Mouse (Mus musculus) bone marrow, adult 2 months (tissue): ENCODE measurements around the gene Prkn. TPM values are rescaled to one million over a fixed set of nuclear protein-coding genes. Genes with fewer than 3 reads are reported as not detected.
"Not testable (repeated sequence)": the region's sequence is repeated elsewhere in the genome, so short reads cannot be mapped to it uniquely, and the experiment has no call there.

Experiments
- H3K27ac ChIP-seq: fragments of 200-500 bp; 2 replicates; pipeline ENCODE4 v1.5.1; 2012; ENCODE audit warnings: low read depth, mild to moderate bottlenecking, control low read depth, inconsistent platforms, low read length; ENCODE audit not compliant: control insufficient read depth, poor library complexity, insufficient read depth
- H3K4me1 ChIP-seq: fragments of 200-500 bp; 2 replicates; pipeline ENCODE4 v1.6.1; 2011; ENCODE audit warnings: low read length; ENCODE audit not compliant: control insufficient read depth, insufficient read depth
- H3K4me3 ChIP-seq: fragments of 200-500 bp; replicated peaks from 2 replicates; pipeline ENCODE3; 2011; ENCODE audit warnings: mild to moderate bottlenecking, low read depth, low read length, control low read depth; ENCODE audit not compliant: control insufficient read depth
- CTCF ChIP-seq: fragments of 200-500 bp; IDR thresholded peaks from 2 replicates; pipeline ENCODE4 v1.5.1; 2011; ENCODE audit warnings: low read length, control low read depth; ENCODE audit not compliant: control insufficient read depth, insufficient read depth
- POLR2A ChIP-seq: fragments of 200-500 bp; IDR thresholded peaks from 2 replicates; pipeline ENCODE4 v1.6.1; 2011; ENCODE audit warnings: low read depth, mild to moderate bottlenecking, control low read depth, low read length, borderline replicate concordance; ENCODE audit not compliant: control insufficient read depth
- WGBS: fragments of 180-500 bp; shearing (Covaris S2); methylation state at CpG from one replicate; pipeline ENCODE4 v1.1.7; 2018; 5-methylcytosine and 5-hydroxymethylcytosine counted together
- polyA plus RNA-seq: library from polyadenylated mRNA; stranded (reverse); fragments of >200 nt; gene quantifications from 2 replicates; pipeline ENCODE4 v1.2.4, GENCODE M21; 2011; ENCODE audit warnings: low replicate concordance; ENCODE audit not compliant: missing spikeins, insufficient read depth, insufficient read length

Prkn gene
- polyA plus RNA-seq, 1 experiment, result 2.5 TPM

- Histone ChIP-seq H3K4me3 (no peak overlapping the region), H3K27ac (no peak overlapping the region), H3K4me1 (no peaks in the 10 kb centered on the region)
- 87% methylated on average over 4 of the region's 4 CpGs for WGBS
- TF ChIP-seq POLR2A, result no peak
- no peak for TF ChIP-seq CTCF
Measured at GRCm38 (mm10) chr17:11188494-11188893, 348.3 kb downstream of the Prkn start.

GRCm38 (mm10) chr17:11190306-11190705 lies 350.1 kb downstream of the Prkn start:
- TF ChIP-seq POLR2A, result no peak
- TF ChIP-seq CTCF, result no peak
- 65% methylated on average over 2 of the region's 2 CpGs for WGBS
- Histone ChIP-seq H3K27ac (no peak overlapping the region), H3K4me1 (no peaks in the 10 kb centered on the region), H3K4me3 (no peak overlapping the region)

- TF ChIP-seq CTCF, result no peak
- no peak for TF ChIP-seq POLR2A
- WGBS, result 79% methylated on average over 2 of the region's 2 CpGs
- Histone ChIP-seq H3K4me3 (no peak overlapping the region), H3K27ac (no peak overlapping the region), H3K4me1 (no peaks in the 10 kb centered on the region)
Measured at GRCm38 (mm10) chr17:11198134-11198533, 357.9 kb downstream of the Prkn start.

GRCm38 (mm10) chr17:11209063-11209462 lies 368.9 kb downstream of the Prkn start:
- H3K4me3 ChIP-seq, H3K4me1 ChIP-seq, H3K27ac ChIP-seq: not testable (repeated sequence)
- WGBS, result 76% methylated on average over 4 of the region's 4 CpGs

GRCm38 (mm10) chr17:11211006-11211405 lies 370.8 kb downstream of the Prkn start:
- no peaks in the 10 kb centered on the region for H3K4me1 ChIP-seq
- 84% methylated on average over 11 of the region's 11 CpGs for whole genome bisulfite sequencing
- no peak overlapping the region for H3K4me3 ChIP-seq
- TF ChIP-seq CTCF, result no peak
- TF ChIP-seq POLR2A, result no peak
- H3K27ac ChIP-seq, result no peak overlapping the region

GRCm38 (mm10) chr17:11211591-11211990 lies 371.4 kb downstream of the Prkn start:
- Histone ChIP-seq H3K4me1 (no peaks in the 10 kb centered on the region), H3K4me3 (no peak overlapping the region), H3K27ac (no peak overlapping the region)
- TF ChIP-seq POLR2A (no peak), CTCF (no peak)
- WGBS, result 81% methylated on average over 4 of the region's 4 CpGs

GRCm38 (mm10) chr17:11213689-11214088 lies 373.5 kb downstream of the Prkn start:
- Histone ChIP-seq H3K4me3 (no peak overlapping the region), H3K27ac (no peak overlapping the region), H3K4me1 (no peaks in the 10 kb centered on the region)
- TF ChIP-seq CTCF, result no peak
- TF ChIP-seq POLR2A, result no peak
- 86% methylated on average over 3 of the region's 3 CpGs for WGBS

GRCm38 (mm10) chr17:11229011-11229410 lies 388.8 kb downstream of the Prkn start:
- no peaks in the 10 kb centered on the region for H3K4me1 ChIP-seq
- no peak overlapping the region for H3K27ac ChIP-seq
- WGBS, result 74% methylated on average over 4 of the region's 4 CpGs
- no peak overlapping the region for H3K4me3 ChIP-seq
- TF ChIP-seq POLR2A (no peak), CTCF (no peak)

- Histone ChIP-seq H3K4me1 (no peaks in the 10 kb centered on the region), H3K27ac (no peak overlapping the region), H3K4me3 (no peak overlapping the region)
- 66% methylated on average over 1 of the region's 1 CpGs for WGBS
- TF ChIP-seq POLR2A, result no peak
- no peak for TF ChIP-seq CTCF
Measured at GRCm38 (mm10) chr17:11229426-11229825, 389.2 kb downstream of the Prkn start.
